Mouse (Mus musculus): ENCODE results near the gene Camsap1.

DNA sequence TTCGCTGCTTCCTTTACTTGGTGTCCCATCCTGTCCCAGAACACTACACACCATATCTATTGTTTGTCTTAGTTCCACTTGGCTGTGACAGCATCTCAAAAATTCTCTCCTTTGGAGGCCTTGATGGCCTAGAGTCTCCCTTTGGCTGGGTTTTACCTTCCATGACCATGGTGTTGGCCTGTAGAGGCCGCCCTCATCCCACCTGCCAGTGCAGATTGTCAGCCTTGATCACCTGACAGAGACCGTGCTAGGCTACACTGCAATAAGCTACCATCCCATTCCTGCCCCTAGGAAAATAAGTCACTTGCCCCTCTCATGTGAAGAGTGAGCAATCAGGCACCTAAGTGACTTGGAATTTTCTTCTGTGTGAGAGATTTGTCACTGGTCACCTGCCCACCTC lies 47.2 kb upstream of the Camsap1 start:
- TF ChIP-seq ZNF384 (IDR thresholded peaks at IDR 0.05; ENCODE audit: low read depth, low read length) (no peak), POLR2A (IDR thresholded peaks at IDR 0.05; ENCODE audit: low read depth, low read length) (no peak), MXI1 (IDR thresholded peaks at IDR 0.05; ENCODE audit: low read depth, low read length) (no peak), CTCF (conservative IDR thresholded peaks at IDR 0.05 in 1 of 2, IDR thresholded peaks at IDR 0.05 in 1 of 2; ENCODE audit: low read depth in 2 of 2, low read length in 2 of 2) (peak in 1 of 2 experiments; percentile 72; a peak in 2 of 4 replicates), SMC3 (IDR thresholded peaks at IDR 0.05; ENCODE audit: low read depth, low read length) (peak; percentile 59), EP300 (IDR thresholded peaks at IDR 0.05; ENCODE audit: low read length) (no peak), ZKSCAN1 (IDR thresholded peaks at IDR 0.05; ENCODE audit: borderline replicate concordance, low read depth, low read length) (no peak), TCF12 (IDR thresholded peaks at IDR 0.05; ENCODE audit: low read depth, low read length) (no peak), USF2 (conservative IDR thresholded peaks at IDR 0.05; ENCODE audit: low read depth, low read length) (no peak), MAFK (IDR thresholded peaks at IDR 0.05; ENCODE audit: insufficient replicate concordance, low read length) (no peak), ELF1 (IDR thresholded peaks at IDR 0.05; ENCODE audit: low read depth, low read length) (no peak), SIN3A (IDR thresholded peaks at IDR 0.05; ENCODE audit: low read length) (no peak)

All from CH12.LX (cell line).